Mouse (Mus musculus) stomach, postnatal 0 days (tissue): Measurements from ENCODE around the gene Cst13.

Experiments used
- CTCF ChIP-seq: IDR thresholded peaks from 2 replicates; pipeline ENCODE4 v1.5.1; 2016; ENCODE audit warnings: antibody characterized with exemption, low read depth, mild to moderate bottlenecking, moderate library complexity
- EP300 ChIP-seq: optimal IDR thresholded peaks from 2 replicates; pipeline ENCODE3; 2016; ENCODE audit warnings: antibody characterized with exemption

GRCm38 (mm10) chr2:148839224-148839623, 19.3 kb downstream of the Cst13 start:
- TF ChIP-seq CTCF (no peak), EP300 (no peak)
